Mouse (Mus musculus) urinary bladder, postnatal 25 days (tissue): ENCODE results near the gene Tnik.

Source experiments
- DNase-seq: peaks from one replicate; pipeline ENCODE4 v3.0.0; 2022; ENCODE audit warnings: low spot score

Tnik gene

GRCm38 (mm10) chr3:28621792-28622191 lies 358.8 kb downstream of the Tnik start:
- no peak for DNase-seq

DNA sequence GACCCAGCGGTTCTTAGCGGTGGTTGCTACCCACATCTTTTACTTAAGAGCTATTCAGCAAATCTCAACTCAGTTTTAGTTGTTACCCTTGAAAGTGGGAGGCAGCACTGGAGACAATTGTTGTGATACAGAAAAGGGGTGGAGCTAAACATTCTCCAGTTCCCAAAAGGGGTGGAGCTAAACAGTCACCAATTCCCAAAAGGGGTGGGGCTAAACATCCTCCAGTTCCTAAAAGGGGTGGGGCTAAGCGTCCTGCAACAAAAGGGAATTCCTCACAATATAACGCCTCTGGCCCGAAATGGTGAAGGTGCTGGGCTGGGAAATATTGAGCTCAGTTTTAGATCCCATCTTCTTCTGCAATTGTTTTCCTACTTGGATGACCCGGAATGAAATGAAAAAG lies 363.8 kb downstream of the Tnik start:
- DNase-seq: no peak

- DNase-seq: no peak
Measured at GRCm38 (mm10) chr3:28636778-28637177, 373.8 kb downstream of the Tnik start.

DNA sequence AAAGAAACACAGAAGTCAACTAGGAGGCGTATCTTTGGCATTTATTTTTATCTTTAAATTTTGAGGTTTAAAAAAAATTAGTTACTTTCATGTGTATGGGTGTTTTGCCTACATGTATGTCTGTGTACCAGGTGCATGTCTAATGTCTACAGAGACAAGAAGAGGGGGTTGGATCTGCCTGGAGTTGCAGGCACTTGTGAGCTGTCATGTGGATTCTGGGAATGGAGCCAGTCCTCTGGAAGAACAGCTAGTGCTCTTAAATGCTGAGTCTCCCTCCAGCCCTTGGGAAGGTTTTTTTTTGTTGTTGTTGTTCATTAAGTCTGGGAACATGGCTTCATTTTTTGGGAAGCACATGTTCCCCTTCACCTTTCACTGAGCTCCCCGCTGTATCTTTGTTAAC lies 375.9 kb downstream of the Tnik start:
- DNase-seq: no peak

DNA sequence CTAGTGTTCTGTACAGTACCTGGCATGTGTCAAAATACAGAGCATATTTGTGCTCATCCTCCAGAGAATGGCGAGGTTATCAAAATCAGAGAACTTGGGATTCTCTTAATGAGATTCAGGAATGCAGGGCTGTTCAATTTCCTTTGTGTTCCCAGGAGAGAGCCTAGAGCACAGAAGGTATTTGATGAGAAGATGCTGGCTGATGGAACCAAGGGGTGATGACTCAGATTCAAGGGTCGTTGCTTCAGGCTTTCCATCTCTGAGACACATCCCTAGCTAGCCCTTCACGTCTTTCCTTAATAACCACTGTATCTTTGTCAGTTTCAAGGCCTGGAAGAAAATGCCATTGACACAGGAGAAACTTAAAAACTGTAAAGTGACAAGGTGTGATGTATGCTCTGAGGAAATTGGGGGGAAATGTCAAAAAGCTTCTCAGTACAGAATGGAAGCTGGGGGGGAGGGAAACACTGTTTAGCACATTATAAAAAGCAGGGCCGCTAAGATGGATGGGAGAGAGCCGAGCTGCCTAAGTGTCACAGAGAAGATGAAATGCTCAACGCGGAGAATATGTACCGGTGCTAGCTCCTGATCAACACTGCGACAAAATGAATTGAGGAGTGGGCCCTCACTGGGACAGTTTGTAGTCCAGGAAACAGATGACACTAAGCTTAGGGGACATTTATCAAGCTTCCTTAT lies 380.4 kb downstream of the Tnik start:
- no peak for DNase-seq

DNA sequence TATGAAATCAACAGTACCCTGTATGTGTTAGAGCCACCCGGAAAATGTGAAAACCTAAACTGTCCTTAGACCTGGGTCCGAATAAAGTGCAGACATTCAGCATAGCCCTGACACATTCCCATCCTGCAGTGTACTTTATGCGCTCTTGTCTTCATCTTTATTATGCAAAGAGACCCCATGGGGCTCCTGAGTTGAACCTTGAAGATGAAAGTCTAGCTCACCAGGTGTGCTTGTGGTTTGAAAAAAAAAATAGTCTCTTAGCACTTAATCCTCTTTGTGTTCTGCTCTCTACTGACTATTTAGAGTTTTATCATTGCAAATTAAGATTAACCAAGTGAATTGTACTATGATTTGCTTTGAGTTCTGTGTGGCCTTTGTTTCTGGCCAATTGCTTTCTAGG lies 389.6 kb downstream of the Tnik start:
- DNase-seq: no peak

DNA sequence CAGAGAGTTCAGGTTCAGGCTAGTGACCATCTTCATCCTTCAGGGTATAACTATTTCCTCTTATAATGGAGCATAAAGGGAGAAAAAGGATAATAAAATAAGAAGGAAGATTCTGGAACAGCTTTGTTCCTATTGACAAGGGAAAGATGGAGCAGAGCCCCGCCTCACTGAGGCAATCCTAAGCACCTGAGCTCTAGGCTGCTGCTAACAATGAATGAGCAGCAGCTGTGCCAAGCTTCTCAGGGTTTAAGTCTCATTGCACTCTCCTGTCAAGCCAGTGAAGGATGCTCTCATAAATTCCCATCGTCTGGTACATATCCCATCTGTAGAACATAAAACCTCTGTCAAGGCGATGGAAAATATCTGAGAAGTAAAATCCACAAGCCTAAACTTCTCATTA lies 390.0 kb downstream of the Tnik start:
- DNase-seq: no peak

- no peak for DNase-seq
Measured at GRCm38 (mm10) chr3:28654740-28655139, 391.7 kb downstream of the Tnik start.

DNA sequence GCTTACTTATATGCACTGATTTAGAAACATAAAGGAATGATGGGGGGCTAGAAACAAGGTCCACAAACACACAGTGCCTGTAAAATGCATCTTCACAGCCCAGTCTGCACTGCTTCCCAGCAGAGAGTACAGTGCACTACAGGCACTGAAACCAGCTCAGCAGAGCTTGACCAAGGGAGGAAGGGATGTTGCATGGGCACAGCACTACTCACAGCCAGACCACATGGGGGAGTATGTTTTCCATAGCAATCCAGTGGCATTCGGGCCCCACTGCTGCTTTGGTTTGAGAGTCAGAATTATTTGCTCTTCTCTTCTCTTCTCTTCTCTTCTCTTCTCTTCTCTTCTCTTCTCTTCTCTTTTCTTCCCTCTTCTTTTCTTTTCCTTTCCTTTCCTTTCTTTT lies 395.3 kb downstream of the Tnik start:
- DNase-seq: no peak

GRCm38 (mm10) chr3:28680851-28681250 lies 417.8 kb downstream of the Tnik start:
- DNase-seq: no peak

DNA sequence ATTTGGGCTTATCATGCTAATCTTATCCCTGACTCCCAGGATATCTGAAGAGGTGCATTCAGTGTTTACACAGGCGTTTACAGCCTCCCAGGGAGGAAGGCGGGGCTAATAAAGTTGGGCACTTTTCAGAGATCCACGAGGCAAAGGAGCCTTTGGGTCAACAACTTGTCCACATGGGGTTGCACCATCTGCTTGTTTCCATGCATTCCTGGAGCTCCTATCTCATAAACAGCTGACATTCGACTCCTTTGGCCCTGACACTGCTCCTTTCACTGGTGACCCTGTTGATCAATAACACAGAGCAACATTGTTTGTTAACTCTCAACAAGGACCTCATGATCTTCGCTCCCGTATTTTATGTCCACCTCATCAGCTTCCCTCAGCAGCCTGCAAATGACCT lies 418.9 kb downstream of the Tnik start:
- DNase-seq: no peak

- no peak for DNase-seq
Measured at GRCm38 (mm10) chr3:28682411-28682810, 419.4 kb downstream of the Tnik start.

GRCm38 (mm10) chr3:28685510-28685909 lies 422.5 kb downstream of the Tnik start:
- DNase-seq: no peak

GRCm38 (mm10) chr3:28694811-28695210 lies 431.8 kb downstream of the Tnik start:
- DNase-seq: no peak

DNA sequence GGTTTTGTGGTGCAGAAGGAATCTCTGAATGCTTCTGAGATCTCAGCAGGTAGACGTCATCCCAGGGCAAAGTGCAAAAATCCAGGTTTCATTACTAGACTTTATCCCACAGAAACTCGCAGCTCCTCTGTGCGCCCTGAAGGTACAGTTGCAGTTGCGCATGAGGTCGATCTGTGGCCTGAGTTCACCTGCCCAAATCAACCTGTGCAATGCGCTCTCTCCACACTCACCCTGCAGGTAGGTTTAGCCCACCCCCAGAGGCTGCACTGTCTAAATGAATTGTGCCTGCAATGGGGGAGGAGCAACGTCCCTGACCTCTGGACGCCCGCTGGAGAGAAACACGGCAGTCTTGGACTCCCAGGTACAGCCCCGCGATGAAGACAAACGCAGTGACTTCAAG lies 432.6 kb downstream of the Tnik start:
- no peak for DNase-seq

DNA sequence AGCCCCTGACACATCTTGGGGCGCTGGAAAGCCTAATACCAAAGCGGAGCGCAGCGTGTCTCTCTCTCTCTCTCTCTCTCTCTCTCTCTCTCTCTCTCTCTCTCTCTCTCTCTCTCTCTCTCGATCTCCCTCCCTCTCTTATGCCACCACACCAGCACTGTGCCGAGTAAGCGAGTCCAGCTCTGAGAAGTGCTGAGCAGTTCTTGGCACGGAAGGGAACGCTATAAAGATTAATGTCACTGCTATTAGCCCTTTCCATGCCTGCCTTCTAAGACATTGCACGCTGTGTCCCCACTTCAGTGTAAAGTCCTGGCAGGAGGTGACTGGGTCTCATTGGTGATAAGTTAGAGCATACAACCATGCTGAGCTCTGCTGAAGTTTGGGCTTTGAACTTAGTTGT lies 433.1 kb downstream of the Tnik start:
- no peak for DNase-seq

DNA sequence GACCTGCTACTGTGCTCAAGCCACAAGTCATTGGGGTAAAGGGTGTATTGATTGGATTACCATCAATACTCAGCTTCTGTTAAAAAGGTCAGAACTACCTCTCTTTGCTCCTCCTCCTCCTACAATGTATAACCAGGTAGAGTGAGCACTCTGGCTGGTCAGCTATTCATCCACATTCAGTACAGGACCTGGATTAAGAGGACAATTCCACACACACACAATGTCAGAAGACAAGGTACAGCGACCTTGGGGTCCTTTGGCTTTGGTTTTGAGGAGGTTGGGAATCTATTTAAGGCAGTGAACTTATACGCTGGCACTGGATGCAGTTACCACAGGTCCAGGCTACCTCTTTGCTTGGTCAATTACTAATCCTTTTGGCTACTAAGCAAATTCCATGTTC lies 434.8 kb downstream of the Tnik start, which contains the start of gene Slc2a2:
Gene Slc2a2, plus strand, starts transcription at position 107 of the 400 bp plus-strand sequence.
- no peak for DNase-seq

DNA sequence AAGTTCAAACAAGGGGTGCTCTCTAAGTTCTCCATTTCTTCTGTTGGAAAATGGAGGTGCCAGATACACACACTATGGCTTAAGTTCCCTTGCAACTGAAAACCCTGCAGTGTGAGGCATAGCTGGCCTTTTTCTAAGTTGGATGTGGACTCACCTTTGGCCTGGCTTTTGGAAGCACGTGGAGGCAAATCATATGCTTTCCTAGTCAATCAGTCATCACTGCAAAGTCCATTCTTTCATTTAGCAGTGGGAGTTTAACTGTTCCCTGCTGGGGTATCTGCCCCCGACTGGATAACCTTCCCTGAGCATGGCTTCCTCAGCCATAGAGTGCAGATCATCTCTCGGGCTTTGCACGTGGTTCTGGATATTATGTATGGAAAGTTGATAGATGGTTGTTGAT lies 436.6 kb downstream of the Tnik start:
- DNase-seq: no peak

DNA sequence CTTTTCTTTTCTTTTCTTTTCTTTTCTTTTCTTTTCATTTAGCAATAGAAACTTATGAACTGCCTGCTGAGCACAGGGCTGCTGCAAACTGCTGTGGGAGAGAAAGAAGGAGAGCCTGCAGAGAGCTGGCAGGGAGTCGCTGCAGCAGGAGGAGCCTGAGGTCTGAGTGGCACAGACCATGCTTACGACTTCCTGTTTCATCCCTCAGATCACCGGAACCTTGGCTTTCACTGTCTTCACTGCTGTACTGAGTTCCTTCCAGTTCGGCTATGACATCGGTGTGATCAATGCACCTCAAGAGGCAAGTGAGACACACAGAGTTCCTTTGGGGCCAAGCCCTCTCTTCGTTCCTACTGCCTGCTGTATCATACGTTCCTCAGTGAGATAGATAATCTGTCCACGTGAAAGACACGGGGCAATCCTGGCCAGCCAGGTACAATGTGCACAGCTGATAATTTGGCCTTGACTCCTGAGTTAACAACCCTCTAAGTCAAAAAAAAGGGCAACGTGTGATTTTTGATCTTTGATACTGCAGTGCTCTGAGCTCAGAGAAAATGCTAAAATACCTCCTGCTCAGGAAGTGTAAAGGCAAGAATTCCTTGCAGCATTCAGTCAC lies 442.6 kb downstream of the Tnik start:
- DNase-seq: no peak

DNA sequence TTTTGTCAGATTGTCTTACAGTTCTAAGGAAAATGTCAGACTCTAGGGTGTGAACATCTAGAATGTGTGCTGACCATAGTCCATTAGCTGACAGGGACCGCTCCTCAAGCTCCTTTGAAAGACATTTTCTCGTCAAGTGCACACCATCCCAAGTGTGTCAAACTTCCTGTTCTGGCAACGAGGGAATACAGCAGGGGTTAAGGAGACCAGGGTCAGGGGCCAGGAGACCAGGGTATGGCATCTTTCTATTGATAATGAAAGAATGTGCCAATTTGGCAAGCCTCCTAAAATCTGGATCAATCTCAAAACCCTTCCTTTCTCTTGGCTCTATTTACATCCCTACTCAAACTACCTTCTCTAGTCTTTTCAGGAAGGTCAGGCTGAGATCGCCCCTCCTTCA lies 443.7 kb downstream of the Tnik start:
- no peak for DNase-seq

GRCm38 (mm10) chr3:28709740-28710139 lies 446.7 kb downstream of the Tnik start:
- no peak for DNase-seq

- no peak for DNase-seq
Measured at GRCm38 (mm10) chr3:28713913-28714698, 451.1 kb downstream of the Tnik start.

- no peak for DNase-seq
Measured at GRCm38 (mm10) chr3:28718521-28718920, 455.5 kb downstream of the Tnik start.
